Mouse (Mus musculus) kidney, embryonic 15.5 days (tissue): ENCODE data around the gene Ugt3a2. TPM values are rescaled to one million over a fixed set of nuclear protein-coding genes. Genes with fewer than 3 reads are reported as not detected.

Experiments used
- ATAC-seq: fragments of 200-750 bp; cut with Nextera tagmentation; replicated peaks from 2 replicates; pipeline ENCODE4 v1.8.0; 2017; ENCODE audit warnings: moderate TSS enrichment; ENCODE audit not compliant: low FRiP score
- H3K27ac ChIP-seq: fragments of 300-500 bp; sonication (generic); 2 replicates; pipeline ENCODE4 v1.5.1; 2015; ENCODE audit warnings: mild to moderate bottlenecking, inconsistent platforms
- H3K27me3 ChIP-seq: fragments of 300-500 bp; sonication (generic); 2 replicates; pipeline ENCODE4 v1.6.1; 2015; ENCODE audit warnings: inconsistent platforms
- H3K36me3 ChIP-seq: fragments of 300-500 bp; sonication (generic); 2 replicates; pipeline ENCODE4 v1.6.1; 2015; ENCODE audit warnings: inconsistent platforms
- H3K4me1 ChIP-seq: fragments of 300-500 bp; sonication (generic); 2 replicates; pipeline ENCODE4 v1.6.1; 2015; ENCODE audit warnings: inconsistent platforms
- H3K4me2 ChIP-seq: fragments of 300-500 bp; sonication (generic); 2 replicates; pipeline ENCODE4 v1.6.1; 2015; ENCODE audit warnings: moderate library complexity, mild to moderate bottlenecking, inconsistent platforms
- H3K4me3 ChIP-seq: fragments of 300-500 bp; sonication (generic); replicated peaks from 2 replicates; pipeline ENCODE4 v1.5.1; 2015; ENCODE audit warnings: mild to moderate bottlenecking, inconsistent platforms
- H3K9ac ChIP-seq: fragments of 300-500 bp; sonication (generic); 2 replicates; pipeline ENCODE4 v1.6.1; 2015; ENCODE audit warnings: mild to moderate bottlenecking, inconsistent platforms
- H3K9me3 ChIP-seq: fragments of 300-500 bp; sonication (generic); replicated peaks from 2 replicates; pipeline ENCODE4 v1.6.1; 2016; ENCODE audit warnings: inconsistent platforms
- WGBS: fragments of 180-500 bp; shearing (Covaris S2); methylation state at CpG from one replicate; pipeline ENCODE4 v1.1.7; 2015; ENCODE audit warnings: mixed read lengths; 5-methylcytosine and 5-hydroxymethylcytosine counted together
- polyA plus RNA-seq: library from polyadenylated mRNA; unstranded; fragments of >200 nt; fragmentation: Nextera tagmentation; extraction: Ambion mirVana; gene quantifications from 2 replicates; pipeline ENCODE4 v1.2.1, GENCODE M21; 2015

Ugt3a2 gene
- polyA plus RNA-seq = 0.06 and 0.39 TPM in 2 replicates

GRCm38 (mm10) chr15:9335341-9335740 lies at the start of gene Ugt3a2:
Gene Ugt3a2, plus strand, starts transcription at chr15:9335550.
- 87% methylated on average over 4 of the region's 4 CpGs for whole genome bisulfite sequencing
- Histone ChIP-seq H3K4me1 (no peaks in the 10 kb centered on the region), H3K9ac (no peak within 1 kb of the TSS), H3K27me3 (no peaks in the 10 kb centered on the region), H3K4me2 (no peak within 1 kb of the TSS), H3K9me3 (no peaks in the 10 kb centered on the region), H3K4me3 (no peak within 1 kb of the TSS), H3K36me3 (no peaks in the 10 kb centered on the region), H3K27ac (no peak within 1 kb of the TSS)
- ATAC-seq = no peak

- H3K36me3 ChIP-seq = no peaks in the 10 kb centered on the region
- H3K9ac ChIP-seq = no peak overlapping the region
- H3K27me3 ChIP-seq = no peaks in the 10 kb centered on the region
- 62% methylated on average over 2 of the region's 2 CpGs for WGBS
- no peaks in the 10 kb centered on the region for H3K4me1 ChIP-seq
- no peak overlapping the region for H3K4me3 ChIP-seq
- H3K9me3 ChIP-seq = no peaks in the 10 kb centered on the region
- no peak overlapping the region for H3K27ac ChIP-seq
- no peak for ATAC-seq
- no peak overlapping the region for H3K4me2 ChIP-seq
These were observed 45.7 kb upstream of the Ugt3a2 start for GRCm38 (mm10) chr15:9289660-9290059.

DNA sequence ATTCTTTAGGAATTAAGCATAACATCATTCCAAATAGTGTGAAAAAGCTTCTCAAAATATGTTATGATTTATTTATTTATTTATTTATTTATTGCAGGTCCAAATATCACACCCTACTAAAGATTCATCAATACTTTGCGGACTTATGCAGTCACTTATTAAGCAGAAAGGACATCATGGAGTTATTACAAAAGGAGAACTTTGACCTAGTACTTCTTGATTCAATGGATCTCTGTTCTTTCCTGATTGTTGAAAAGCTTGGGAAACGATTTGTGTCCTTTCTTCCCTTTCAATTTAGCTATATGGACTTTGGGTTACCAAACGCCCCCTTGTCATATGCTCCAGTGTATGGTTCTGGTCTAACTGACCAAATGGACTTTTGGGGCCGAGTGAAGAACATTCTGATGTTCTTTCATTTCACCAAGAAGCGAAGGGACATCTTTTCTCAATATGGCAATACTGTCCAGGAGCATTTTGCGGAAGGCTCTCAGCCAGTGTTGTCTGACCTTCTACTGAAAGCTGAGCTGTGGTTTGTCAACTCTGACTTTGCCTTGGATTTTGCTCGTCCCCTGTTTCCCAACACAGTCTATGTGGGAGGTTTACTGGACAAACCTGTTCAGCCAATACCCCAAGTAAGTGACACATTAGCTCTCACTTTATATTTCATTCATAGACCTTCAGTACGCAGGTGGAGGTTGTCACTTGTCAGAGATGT lies 29.2 kb upstream of the Ugt3a2 start:
- Histone ChIP-seq H3K9me3 (no peaks in the 10 kb centered on the region), H3K36me3 (no peaks in the 10 kb centered on the region), H3K27ac (no peak overlapping the region), H3K4me1 (no peaks in the 10 kb centered on the region), H3K27me3 (no peaks in the 10 kb centered on the region), H3K4me2 (no peak overlapping the region), H3K4me3 (no peak overlapping the region), H3K9ac (no peak overlapping the region)
- ATAC-seq = no peak
- WGBS = 83% methylated on average over 8 of the region's 8 CpGs

DNA sequence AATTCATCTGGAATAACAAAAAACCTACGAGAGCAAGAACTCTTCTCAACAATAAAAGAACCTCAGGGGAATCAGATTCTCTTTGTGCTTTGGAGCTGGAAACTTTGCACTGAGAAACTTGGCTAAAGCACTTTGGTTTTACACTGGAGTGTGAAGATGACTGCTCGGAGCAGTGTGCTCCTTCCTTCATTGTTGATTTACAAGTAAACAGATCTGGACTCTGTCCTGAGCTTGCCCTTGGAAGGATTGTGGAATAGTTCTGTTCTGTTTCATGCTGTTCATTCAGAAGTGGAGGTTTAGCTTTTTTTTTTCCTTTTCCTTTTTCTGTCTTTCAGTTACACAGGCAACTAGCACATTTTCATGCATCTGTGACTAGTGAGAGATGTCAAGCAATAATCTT lies 754 bp upstream of the Ugt3a2 start:
- no peak overlapping the region for H3K4me3 ChIP-seq
- no peak overlapping the region for H3K4me2 ChIP-seq
- H3K4me1 ChIP-seq = no peaks in the 10 kb centered on the region
- ATAC-seq = no peak
- no peaks in the 10 kb centered on the region for H3K36me3 ChIP-seq
- 66% methylated on average over 2 of the region's 2 CpGs for WGBS
- no peaks in the 10 kb centered on the region for H3K9me3 ChIP-seq
- no peak overlapping the region for H3K9ac ChIP-seq
- H3K27me3 ChIP-seq = no peaks in the 10 kb centered on the region
- H3K27ac ChIP-seq = no peak overlapping the region

- Histone ChIP-seq H3K4me3 (no peak overlapping the region), H3K4me1 (no peaks in the 10 kb centered on the region), H3K9me3 (no peaks in the 10 kb centered on the region), H3K36me3 (no peaks in the 10 kb centered on the region), H3K4me2 (no peak overlapping the region), H3K27me3 (no peaks in the 10 kb centered on the region), H3K27ac (no peak overlapping the region), H3K9ac (no peak overlapping the region)
- WGBS = 84% methylated on average over 3 of the region's 3 CpGs
- ATAC-seq = no peak
These were observed 1.3 kb downstream of the Ugt3a2 start for GRCm38 (mm10) chr15:9336616-9337015.

DNA sequence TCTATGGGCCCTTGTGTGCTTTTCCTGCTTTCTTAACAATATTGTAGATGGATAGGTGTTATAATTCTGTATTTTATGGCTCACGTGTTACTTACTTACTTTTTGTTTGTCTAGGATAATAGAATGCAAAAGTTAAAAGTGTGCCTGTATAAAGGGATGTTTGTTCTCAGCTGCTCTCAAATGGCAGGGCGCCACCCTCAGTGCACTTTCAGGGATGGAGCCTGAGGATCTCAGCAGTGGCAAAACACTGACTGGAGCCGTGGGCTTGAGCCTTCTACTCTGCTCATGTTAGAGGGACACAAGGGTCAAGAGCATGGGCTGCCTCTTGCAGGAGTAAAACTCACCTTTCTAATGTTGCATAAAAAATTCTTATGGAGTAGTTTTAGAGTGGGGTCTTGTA lies 1.7 kb downstream of the Ugt3a2 start:
- H3K4me2 ChIP-seq = no peak overlapping the region
- no peaks in the 10 kb centered on the region for H3K36me3 ChIP-seq
- H3K9me3 ChIP-seq = no peaks in the 10 kb centered on the region
- H3K27ac ChIP-seq = no peak overlapping the region
- no peak for ATAC-seq
- H3K9ac ChIP-seq = no peak overlapping the region
- no peaks in the 10 kb centered on the region for H3K4me1 ChIP-seq
- H3K27me3 ChIP-seq = no peaks in the 10 kb centered on the region
- H3K4me3 ChIP-seq = no peak overlapping the region
- 75% methylated on average over 3 of the region's 3 CpGs for WGBS

DNA sequence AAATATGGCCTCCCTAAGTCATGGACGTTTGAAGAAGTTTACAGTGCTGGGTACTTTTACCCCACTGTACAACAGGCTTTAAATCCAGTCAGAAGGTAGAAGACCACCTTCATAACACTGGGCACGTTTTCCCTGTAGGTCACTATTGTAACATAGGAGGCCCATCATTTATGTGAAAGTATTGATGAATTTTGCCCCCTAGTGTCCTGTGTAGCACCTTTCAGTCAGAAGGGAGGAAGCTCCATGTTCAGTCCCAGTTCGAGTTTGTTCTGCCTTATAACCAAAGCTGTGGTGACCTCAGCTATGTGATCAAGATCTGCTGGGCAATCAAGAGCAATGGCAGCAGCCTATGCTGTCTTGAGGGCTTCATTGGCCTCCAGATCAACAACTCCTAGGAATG lies 13.4 kb downstream of the Ugt3a2 start:
- Histone ChIP-seq H3K27ac (no peak overlapping the region), H3K9ac (no peak overlapping the region), H3K9me3 (no peaks in the 10 kb centered on the region), H3K4me1 (no peaks in the 10 kb centered on the region), H3K36me3 (no peaks in the 10 kb centered on the region), H3K4me2 (no peak overlapping the region), H3K27me3 (no peaks in the 10 kb centered on the region), H3K4me3 (no peak overlapping the region)
- no peak for ATAC-seq
- WGBS = 49% methylated on average over 3 of the region's 3 CpGs

- Histone ChIP-seq H3K9me3 (no peaks in the 10 kb centered on the region), H3K36me3 (no peaks in the 10 kb centered on the region), H3K27me3 (no peaks in the 10 kb centered on the region), H3K4me2 (no peak overlapping the region), H3K9ac (no peak overlapping the region), H3K4me1 (no peaks in the 10 kb centered on the region), H3K4me3 (no peak overlapping the region), H3K27ac (no peak overlapping the region)
- ATAC-seq = no peak
- WGBS = 59% methylated on average over 2 of the region's 2 CpGs
These were observed 27.5 kb downstream of the Ugt3a2 start for GRCm38 (mm10) chr15:9362801-9363200.

DNA sequence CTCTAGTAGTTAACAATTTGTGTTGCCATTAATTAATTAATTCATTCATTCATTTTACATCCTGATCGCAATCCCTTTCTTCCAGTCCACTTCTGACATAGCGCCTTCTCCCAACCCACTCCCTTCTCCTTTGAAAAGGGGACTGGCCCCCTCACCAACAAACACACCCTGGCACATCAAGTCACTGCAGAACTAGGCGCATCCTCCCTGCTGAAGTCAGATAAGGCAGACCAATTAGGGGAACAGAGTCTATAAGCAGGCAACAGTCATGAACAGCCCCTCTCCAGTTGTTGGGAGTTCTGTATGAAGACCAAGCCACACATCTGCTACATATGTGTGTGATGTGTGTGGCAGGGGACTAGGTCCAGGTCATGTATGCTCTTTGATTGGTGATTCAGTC lies 33.4 kb downstream of the Ugt3a2 start:
- 91% methylated on average over 3 of the region's 3 CpGs for WGBS

GRCm38 (mm10) chr15:9376281-9376680 lies 40.9 kb downstream of the Ugt3a2 start:
- Histone ChIP-seq H3K4me3 (no peak overlapping the region), H3K27me3 (no peaks in the 10 kb centered on the region), H3K27ac (no peak overlapping the region), H3K36me3 (no peaks in the 10 kb centered on the region), H3K4me2 (no peak overlapping the region), H3K4me1 (no peaks in the 10 kb centered on the region), H3K9me3 (no peaks in the 10 kb centered on the region), H3K9ac (no peak overlapping the region)
- WGBS = 92% methylated on average over 7 of the region's 7 CpGs
- ATAC-seq = no peak

More for the DNA sequence above, 33.4 kb downstream of the Ugt3a2 start:
- H3K4me3 ChIP-seq = no peak overlapping the region
- ATAC-seq = no peak
- H3K9me3 ChIP-seq = no peaks in the 10 kb centered on the region
- H3K27ac ChIP-seq = no peak overlapping the region
- H3K36me3 ChIP-seq = no peaks in the 10 kb centered on the region
- H3K4me2 ChIP-seq = no peak overlapping the region
- no peaks in the 10 kb centered on the region for H3K27me3 ChIP-seq
- no peak overlapping the region for H3K9ac ChIP-seq
- H3K4me1 ChIP-seq = no peaks in the 10 kb centered on the region

- no peaks in the 10 kb centered on the region for H3K9me3 ChIP-seq
- WGBS = 92% methylated on average over 3 of the region's 3 CpGs
- ATAC-seq = no peak
- H3K27me3 ChIP-seq = no peaks in the 10 kb centered on the region
- no peak overlapping the region for H3K4me2 ChIP-seq
- H3K9ac ChIP-seq = no peak overlapping the region
- no peaks in the 10 kb centered on the region for H3K36me3 ChIP-seq
- H3K27ac ChIP-seq = no peak overlapping the region
- H3K4me3 ChIP-seq = no peak overlapping the region
- no peaks in the 10 kb centered on the region for H3K4me1 ChIP-seq
These were observed 74.1 kb downstream of the Ugt3a2 start for GRCm38 (mm10) chr15:9409475-9409874.
